Mouse (Mus musculus): ENCODE data around the gene Ptpre. TPM values are rescaled to one million over a fixed set of nuclear protein-coding genes. Genes with fewer than 3 reads are reported as not detected.
"Not testable (repeated sequence)": the region's sequence is repeated elsewhere in the genome, so short reads cannot be mapped to it uniquely, and the experiment has no call there.

Gene Ptpre
- polyA plus RNA-seq, 1 experiment, result 21.2 TPM

DNA sequence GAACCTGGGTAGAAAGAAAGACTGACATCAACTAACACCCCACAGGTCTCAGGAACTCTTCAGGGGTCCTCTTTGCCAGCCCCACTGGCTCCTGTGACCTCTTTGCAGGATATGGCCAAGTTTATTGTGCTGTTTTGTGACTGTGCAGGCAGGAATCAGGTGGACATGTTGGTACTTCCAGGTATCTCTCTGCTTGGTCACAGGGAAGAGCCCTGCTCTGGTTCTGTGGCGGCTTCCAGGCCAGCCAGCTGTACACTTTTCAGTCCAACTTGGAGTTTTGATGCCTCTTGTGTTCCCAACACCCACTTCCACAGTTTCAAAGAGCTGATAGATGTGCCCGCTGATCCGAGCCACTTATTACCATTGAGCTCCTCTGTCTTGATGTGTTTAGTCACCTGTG, 76.1 kb downstream of the Ptpre start:
- Histone ChIP-seq H3K27me3 (ENCODE audit: control insufficient read depth, insufficient read depth, low read length) (no peaks in the 10 kb centered on the region), H3K27ac (ENCODE audit: insufficient read depth, low read length) (no peak overlapping the region), H3K4me1 (ENCODE audit: control insufficient read depth, insufficient read depth, low read length) (peaks cover 10% of the 10 kb centered on the region; the same call in 1 of the 2 replicates), H3K4me3 (replicated peaks; ENCODE audit: insufficient read depth, low read depth, low read length) (no peak overlapping the region)
- TF ChIP-seq CTCF (IDR thresholded peaks at IDR 0.05; ENCODE audit: borderline replicate concordance, insufficient read depth, low read depth, low read length) (no peak), POLR2A (IDR thresholded peaks at IDR 0.05; ENCODE audit: borderline replicate concordance, insufficient read depth, low read length) (no peak)
- 96% methylated on average over 3 of the region's 3 CpGs for WGBS
- no peak for DNase-seq

DNA sequence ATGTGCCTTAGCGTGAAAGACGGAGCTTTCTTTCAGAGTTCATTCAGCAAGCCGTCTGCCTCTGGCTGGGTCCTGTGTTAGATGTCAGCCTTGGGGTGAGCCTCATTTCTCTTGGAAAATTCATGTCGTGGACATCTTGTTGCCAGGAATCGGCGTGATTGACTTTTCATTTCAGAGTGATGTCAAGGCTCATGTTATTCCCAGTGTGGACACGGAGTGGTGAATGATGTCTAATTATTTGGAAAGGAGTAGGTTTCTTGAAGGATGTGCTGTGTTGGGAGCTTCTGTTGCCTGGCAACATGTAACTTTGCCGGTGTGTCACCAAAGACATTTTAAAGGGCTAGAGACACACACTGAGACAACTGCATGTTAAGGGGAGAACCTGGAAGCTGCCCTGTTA, 77.6 kb downstream of the Ptpre start:
- WGBS, result 56% methylated on average over 8 of the region's 8 CpGs
- H3K27me3 ChIP-seq (ENCODE audit: control insufficient read depth, insufficient read depth, low read length), result no peaks in the 10 kb centered on the region
- DNase-seq, result no peak
- H3K4me1 ChIP-seq (ENCODE audit: control insufficient read depth, insufficient read depth, low read length), result 0 out of 2 replicates have a peak, but pooled peaks cover 8% of the 10 kb centered on the region
- TF ChIP-seq CTCF (IDR thresholded peaks at IDR 0.05; ENCODE audit: borderline replicate concordance, insufficient read depth, low read depth, low read length) (no peak), POLR2A (IDR thresholded peaks at IDR 0.05; ENCODE audit: borderline replicate concordance, insufficient read depth, low read length) (no peak)
- H3K27ac ChIP-seq (ENCODE audit: insufficient read depth, low read length), result no peak overlapping the region
- H3K4me3 ChIP-seq (replicated peaks; ENCODE audit: insufficient read depth, low read depth, low read length), result no peak overlapping the region

GRCm38 (mm10) chr7:135616479-135616878, 79.2 kb downstream of the Ptpre start:
- DNase-seq; H3K4me3 ChIP-seq (replicated peaks; ENCODE audit: insufficient read depth, low read depth, low read length): not testable (repeated sequence)

DNA sequence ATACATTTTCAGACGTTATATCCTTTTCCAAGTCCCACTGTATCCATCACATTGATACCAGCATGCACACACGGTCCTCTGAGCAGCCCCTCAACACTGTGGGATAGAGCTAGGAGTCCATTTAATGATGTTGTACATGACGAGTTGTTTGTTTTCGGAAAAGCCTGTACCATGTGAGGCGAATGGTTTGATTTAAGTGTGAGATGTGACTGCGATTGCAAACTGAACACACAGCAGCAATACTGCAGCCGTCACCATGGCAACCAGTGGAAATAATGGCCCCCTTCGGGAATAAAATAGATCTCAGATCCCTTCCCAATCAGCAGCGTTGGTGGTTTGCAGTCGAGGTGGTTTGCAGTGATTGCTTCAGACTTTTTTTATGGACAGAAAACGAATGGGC, 80.5 kb downstream of the Ptpre start:
- WGBS, result 71% methylated on average over 11 of the region's 11 CpGs
- Histone ChIP-seq H3K27ac (ENCODE audit: insufficient read depth, low read length) (no peak overlapping the region), H3K27me3 (ENCODE audit: control insufficient read depth, insufficient read depth, low read length) (no peaks in the 10 kb centered on the region), H3K4me1 (ENCODE audit: control insufficient read depth, insufficient read depth, low read length) (peaks cover 11% of the 10 kb centered on the region; the same call in 1 of the 2 replicates), H3K4me3 (replicated peaks; ENCODE audit: insufficient read depth, low read depth, low read length) (no peak overlapping the region)
- no peak for DNase-seq
- TF ChIP-seq POLR2A (IDR thresholded peaks at IDR 0.05; ENCODE audit: borderline replicate concordance, insufficient read depth, low read length), result no peak
- no peak for TF ChIP-seq CTCF (IDR thresholded peaks at IDR 0.05; ENCODE audit: borderline replicate concordance, insufficient read depth, low read depth, low read length)

More at GRCm38 (mm10) chr7:135616479-135616878, 79.2 kb downstream of the Ptpre start:
- H3K4me1 ChIP-seq (ENCODE audit: control insufficient read depth, insufficient read depth, low read length); H3K27me3 ChIP-seq (ENCODE audit: control insufficient read depth, insufficient read depth, low read length); H3K27ac ChIP-seq (ENCODE audit: insufficient read depth, low read length): not testable (repeated sequence)

GRCm38 (mm10) chr7:135621649-135622048, 84.4 kb downstream of the Ptpre start:
- TF ChIP-seq POLR2A (IDR thresholded peaks at IDR 0.05; ENCODE audit: borderline replicate concordance, insufficient read depth, low read length) (no peak), CTCF (IDR thresholded peaks at IDR 0.05; ENCODE audit: borderline replicate concordance, insufficient read depth, low read depth, low read length) (no peak)
- H3K4me1 ChIP-seq (ENCODE audit: control insufficient read depth, insufficient read depth, low read length), result peaks cover 10% of the 10 kb centered on the region; the same call in 1 of the 2 replicates
- no peaks in the 10 kb centered on the region for H3K27me3 ChIP-seq (ENCODE audit: control insufficient read depth, insufficient read depth, low read length)
- no peak overlapping the region for H3K4me3 ChIP-seq (replicated peaks; ENCODE audit: insufficient read depth, low read depth, low read length)
- H3K27ac ChIP-seq (ENCODE audit: insufficient read depth, low read length), result no peak overlapping the region
- WGBS, result 55% methylated on average over 6 of the region's 6 CpGs
- no peak for DNase-seq

DNA sequence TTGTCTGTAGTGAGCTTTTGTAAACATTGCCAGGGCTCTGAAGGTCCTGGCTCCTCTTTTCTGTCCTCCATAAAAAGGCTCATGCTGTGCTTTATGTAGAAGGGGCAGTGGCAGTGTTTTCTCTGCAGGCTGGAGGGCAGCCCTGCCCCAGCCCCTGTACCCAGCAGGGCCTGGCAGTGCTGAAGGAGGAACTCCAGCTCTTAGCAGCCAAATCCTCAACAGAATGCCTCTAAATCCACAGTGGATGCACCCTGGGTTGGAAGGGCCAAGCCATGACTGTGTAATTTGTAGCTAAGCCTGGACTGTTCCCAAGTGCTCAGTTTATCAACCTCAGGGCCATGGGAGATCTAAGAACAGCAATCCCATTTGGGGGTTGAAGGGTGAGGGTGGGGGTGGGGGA, 85.0 kb downstream of the Ptpre start:
- TF ChIP-seq POLR2A (IDR thresholded peaks at IDR 0.05; ENCODE audit: borderline replicate concordance, insufficient read depth, low read length) (no peak), CTCF (IDR thresholded peaks at IDR 0.05; ENCODE audit: borderline replicate concordance, insufficient read depth, low read depth, low read length) (no peak)
- Histone ChIP-seq H3K27me3 (ENCODE audit: control insufficient read depth, insufficient read depth, low read length) (no peaks in the 10 kb centered on the region), H3K4me3 (replicated peaks; ENCODE audit: insufficient read depth, low read depth, low read length) (no peak overlapping the region), H3K27ac (ENCODE audit: insufficient read depth, low read length) (no peak overlapping the region), H3K4me1 (ENCODE audit: control insufficient read depth, insufficient read depth, low read length) (peaks cover 10% of the 10 kb centered on the region; the same call in 1 of the 2 replicates)
- peak; percentile 36 to 63 for DNase-seq

DNA sequence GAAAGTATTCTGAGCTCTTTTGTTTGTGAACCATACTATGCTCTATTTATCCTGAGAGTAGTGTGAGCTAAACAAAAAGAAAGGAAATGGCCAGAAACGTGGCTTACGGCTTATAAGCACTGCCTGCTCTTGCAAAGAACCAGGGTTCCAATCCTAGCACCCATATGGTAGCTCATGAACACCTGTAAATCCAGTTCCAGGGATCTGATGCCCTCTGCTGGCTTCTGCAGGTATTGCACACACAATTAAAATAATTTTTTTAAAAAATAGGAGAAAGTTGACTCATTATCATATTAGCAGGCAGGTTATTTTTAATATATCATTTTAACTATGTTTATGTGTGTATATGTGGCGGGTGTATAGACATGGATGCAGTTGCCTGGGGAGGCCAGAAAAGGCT, 87.6 kb downstream of the Ptpre start:
- no peak for DNase-seq
- Histone ChIP-seq H3K27me3 (ENCODE audit: control insufficient read depth, insufficient read depth, low read length) (no peaks in the 10 kb centered on the region), H3K4me3 (replicated peaks; ENCODE audit: insufficient read depth, low read depth, low read length) (no peak overlapping the region), H3K27ac (ENCODE audit: insufficient read depth, low read length) (no peak overlapping the region), H3K4me1 (ENCODE audit: control insufficient read depth, insufficient read depth, low read length) (peaks cover 10% of the 10 kb centered on the region; the same call in 1 of the 2 replicates)
- TF ChIP-seq CTCF (IDR thresholded peaks at IDR 0.05; ENCODE audit: borderline replicate concordance, insufficient read depth, low read depth, low read length) (peak; percentile 37; the same call in 1 of the 2 replicates), POLR2A (IDR thresholded peaks at IDR 0.05; ENCODE audit: borderline replicate concordance, insufficient read depth, low read length) (no peak)
- WGBS, result 94% methylated on average over 3 of the region's 3 CpGs

- Histone ChIP-seq H3K4me3 (replicated peaks; ENCODE audit: insufficient read depth, low read depth, low read length) (no peak overlapping the region), H3K27me3 (ENCODE audit: control insufficient read depth, insufficient read depth, low read length) (no peaks in the 10 kb centered on the region), H3K4me1 (ENCODE audit: control insufficient read depth, insufficient read depth, low read length) (peaks cover 10% of the 10 kb centered on the region), H3K27ac (ENCODE audit: insufficient read depth, low read length) (no peak overlapping the region)
- TF ChIP-seq CTCF (IDR thresholded peaks at IDR 0.05; ENCODE audit: borderline replicate concordance, insufficient read depth, low read depth, low read length) (no peak), POLR2A (IDR thresholded peaks at IDR 0.05; ENCODE audit: borderline replicate concordance, insufficient read depth, low read length) (no peak)
- no peak for DNase-seq
- 90% methylated on average over 7 of the region's 7 CpGs for WGBS
Measured at GRCm38 (mm10) chr7:135628363-135628762, 91.1 kb downstream of the Ptpre start.
